Mouse (Mus musculus): ENCODE measurements around the gene Gm19402.

Gene Gm19402

GRCm38 (mm10) chr10:77666342-77666741 lies 24.2 kb downstream of the Gm19402 start:
- DNase-seq (ENCODE audit: low read depth, low spot score): no peak

GRCm38 (mm10) chr10:77663949-77664665 lies 26.4 kb downstream of the Gm19402 start:
- no peak for DNase-seq (ENCODE audit: low read depth, low spot score)

DNA sequence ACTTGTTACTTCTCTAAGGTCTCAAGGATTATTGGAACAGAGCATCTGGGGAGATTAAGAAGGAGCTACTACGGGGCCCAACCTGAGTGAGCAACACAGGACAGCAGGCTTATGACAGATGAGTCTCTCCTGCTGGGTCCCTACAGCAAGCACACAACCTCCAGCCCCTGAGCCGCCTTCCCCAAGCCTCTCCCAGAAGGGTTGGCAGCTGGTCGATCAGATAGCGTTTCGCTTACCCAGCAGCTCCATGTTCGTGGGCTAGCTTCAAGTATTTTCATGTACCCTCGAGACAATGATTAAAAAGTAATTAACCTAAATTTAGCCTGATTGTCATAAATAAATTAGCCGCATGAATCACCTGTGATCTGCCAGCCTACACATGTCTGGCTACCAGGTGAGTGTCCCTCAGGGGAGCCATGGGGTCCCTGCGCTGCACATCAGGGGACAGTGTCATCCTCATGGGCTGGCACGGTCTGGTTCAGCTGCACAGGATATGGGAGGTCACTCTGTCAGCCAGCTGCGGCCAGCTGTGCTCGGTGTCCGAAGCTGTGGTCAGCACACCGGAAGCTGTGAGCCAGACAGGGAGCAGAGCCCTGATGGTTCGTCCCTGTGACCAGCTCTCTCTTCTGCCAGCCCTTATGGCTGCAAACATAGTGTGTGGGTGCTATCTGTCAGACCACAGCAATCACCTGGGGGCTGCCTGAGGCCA lies 32.1 kb downstream of the Gm19402 start:
- DNase-seq (ENCODE audit: low read depth, low spot score): no peak

GRCm38 (mm10) chr10:77652046-77652445 lies 38.5 kb downstream of the Gm19402 start:
- no peak for DNase-seq (ENCODE audit: low read depth, low spot score)

GRCm38 (mm10) chr10:77647901-77648300 lies 42.7 kb downstream of the Gm19402 start:
- DNase-seq (ENCODE audit: low read depth, low spot score): no peak

GRCm38 (mm10) chr10:77647461-77647860 lies 43.1 kb downstream of the Gm19402 start:
- DNase-seq (ENCODE audit: low read depth, low spot score): no peak

GRCm38 (mm10) chr10:77645571-77645970 lies 45.0 kb downstream of the Gm19402 start:
- DNase-seq (ENCODE audit: low read depth, low spot score): no peak

DNA sequence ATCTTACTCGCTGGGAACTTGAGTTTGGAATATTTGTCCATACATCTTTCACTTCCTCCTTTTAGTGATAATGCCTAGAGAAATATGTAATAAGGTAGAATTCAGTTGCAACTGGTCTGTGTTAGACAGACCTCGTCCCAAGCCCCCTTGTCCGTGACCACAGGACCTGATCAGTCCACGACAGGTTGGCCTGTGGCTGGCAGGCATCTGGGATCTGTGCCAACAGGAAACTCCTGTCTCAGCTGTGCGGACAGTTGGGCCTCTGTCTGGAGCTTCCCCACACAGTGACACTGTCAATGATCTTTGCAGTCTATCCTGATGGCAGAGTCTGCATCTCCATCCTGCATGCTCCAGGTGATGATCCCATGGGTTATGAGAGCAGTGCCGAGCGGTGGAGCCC lies 47.4 kb downstream of the Gm19402 start:
- DNase-seq (ENCODE audit: low read depth, low spot score): no peak

All from mesoderm, embryonic 11.5 days (tissue).